Mouse (Mus musculus) thymus, postnatal 14 days (tissue): ENCODE measurements around the gene Pycr1.
A peak's percentile ranks its signal among the peaks of the same experiment; 100 is the strongest.
"Not testable (repeated sequence)": the region's sequence is repeated elsewhere in the genome, so short reads cannot be mapped to it uniquely, and the experiment has no call there.

Experiments
- DNase-seq: peaks from one replicate; pipeline ENCODE4 v3.0.0; 2021

Pycr1 gene

DNA sequence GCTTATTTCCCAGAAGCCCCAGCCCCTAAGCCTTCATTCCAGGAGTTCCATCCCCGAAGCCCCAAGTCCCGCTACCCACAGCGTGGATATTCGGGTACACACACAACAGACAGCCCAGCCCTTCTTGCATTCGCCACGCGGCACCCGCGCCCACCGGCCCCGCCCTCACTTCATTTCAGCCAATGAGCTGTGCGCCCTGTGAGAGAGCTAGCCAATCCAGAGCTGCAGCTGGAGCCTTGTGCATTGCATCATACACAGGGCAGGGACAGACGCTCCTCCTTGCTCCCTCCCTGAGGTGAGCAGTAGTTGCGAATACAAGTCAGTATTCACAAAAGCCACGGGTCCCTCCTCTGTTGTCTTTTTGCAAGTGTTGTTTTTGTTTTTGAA is at the start of gene Pycr1:
Gene Pycr1, minus strand, starts transcription at position 169 of the 387 bp plus-strand sequence.
- DNase-seq: peak; percentile 96

DNA sequence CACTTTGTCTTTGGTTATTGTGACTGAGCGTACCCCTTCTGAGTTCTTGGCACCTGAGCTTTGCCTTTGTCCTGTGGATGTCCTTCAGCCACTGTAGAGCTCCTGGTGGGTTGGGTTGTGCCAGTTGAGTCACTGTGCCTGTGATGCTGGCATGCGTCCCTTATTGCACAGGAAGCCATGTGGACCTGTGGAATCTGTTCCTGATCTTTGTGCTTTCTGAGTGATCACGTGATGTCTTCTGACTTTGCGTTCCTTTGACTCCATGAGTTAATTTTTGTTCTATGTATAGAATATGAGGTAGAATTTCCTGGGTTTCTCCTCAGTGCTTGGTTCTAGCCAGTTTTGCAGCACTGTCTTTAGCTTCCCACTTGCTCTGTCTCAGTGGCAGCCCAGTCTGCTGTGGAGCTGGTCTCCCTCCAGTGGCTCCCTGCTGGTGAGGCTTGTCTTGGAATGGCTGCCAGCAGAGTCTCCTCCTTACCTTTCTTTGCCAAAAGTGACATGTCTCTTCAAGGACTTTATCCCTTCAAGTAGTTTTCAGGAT is 49.0 kb upstream of the Pycr1 start:
- no peak for DNase-seq

GRCm38 (mm10) chr11:120689365-120689764 is 45.8 kb upstream of the Pycr1 start:
- DNase-seq: no peak

DNA sequence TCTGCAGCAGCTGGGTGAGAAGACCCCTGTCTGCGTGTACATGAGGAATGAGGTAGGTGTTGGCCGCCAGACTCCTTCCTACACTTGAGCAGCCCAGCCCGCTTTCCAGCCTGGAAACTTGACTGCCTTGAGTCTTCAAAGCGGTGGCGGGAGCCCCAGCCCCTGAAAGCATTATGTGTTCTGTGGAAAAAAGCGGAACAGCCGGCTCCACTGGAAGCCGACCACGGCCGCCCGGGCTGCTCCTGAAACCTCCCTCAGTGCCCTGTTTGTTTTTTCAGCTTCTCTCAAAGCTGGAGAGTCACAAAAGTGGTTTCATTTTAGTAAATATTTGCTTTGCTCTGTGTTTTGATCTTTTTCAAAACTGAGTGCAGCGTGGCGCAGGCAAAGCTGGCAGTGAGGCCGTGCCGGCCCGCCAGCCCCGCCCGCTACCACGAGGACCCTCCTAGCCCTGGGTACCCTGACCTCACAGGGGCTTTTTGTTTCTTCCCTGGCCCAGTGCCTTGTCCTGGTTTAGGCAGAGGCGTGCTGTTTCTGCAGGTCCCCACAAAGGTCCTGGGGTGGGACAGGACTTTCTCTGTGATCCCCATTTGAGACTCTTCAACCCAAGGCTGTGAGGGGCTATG is 43.2 kb upstream of the Pycr1 start:
- DNase-seq: no peak

GRCm38 (mm10) chr11:120684660-120685059 is 41.1 kb upstream of the Pycr1 start:
- no peak for DNase-seq

DNA sequence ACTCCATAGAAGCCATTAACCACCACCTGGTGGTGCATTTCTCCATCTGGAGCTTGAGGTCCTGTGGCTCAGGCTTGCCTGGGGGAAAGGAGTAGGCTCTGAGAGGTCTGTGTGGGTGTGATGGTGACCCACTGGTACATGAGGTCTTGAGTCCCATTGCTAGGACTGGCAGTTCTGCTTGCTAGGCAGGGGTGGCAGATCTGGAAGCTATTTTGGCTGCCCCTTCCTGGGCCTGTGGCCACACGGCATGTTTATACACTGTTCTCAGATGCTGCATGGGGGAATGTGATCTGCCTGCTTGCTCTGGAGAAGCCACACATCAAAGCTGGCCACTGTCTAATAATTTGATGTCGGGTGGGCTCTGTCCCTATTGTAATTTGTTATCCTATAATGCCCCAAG is 40.5 kb upstream of the Pycr1 start:
- no peak for DNase-seq

DNA sequence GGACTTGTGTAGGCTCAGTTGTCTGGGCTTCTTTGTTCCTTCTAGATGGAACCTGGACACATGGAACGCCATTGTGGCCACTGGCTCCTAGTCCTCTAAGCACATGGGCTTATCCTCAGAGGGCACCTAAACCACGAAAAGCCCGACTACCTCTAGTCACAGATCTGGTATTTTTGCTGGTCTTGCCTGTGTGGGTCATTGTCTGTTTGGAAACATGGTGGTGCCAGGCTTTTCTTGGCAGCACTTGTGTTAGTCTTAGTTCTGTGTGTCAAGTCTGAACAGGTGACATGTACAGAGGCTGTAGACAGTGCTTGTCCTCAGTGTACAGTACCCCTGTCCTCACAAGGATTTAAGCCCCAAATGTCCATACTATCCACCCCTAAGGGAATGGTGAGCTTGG is 40.0 kb upstream of the Pycr1 start:
- DNase-seq: no peak

DNA sequence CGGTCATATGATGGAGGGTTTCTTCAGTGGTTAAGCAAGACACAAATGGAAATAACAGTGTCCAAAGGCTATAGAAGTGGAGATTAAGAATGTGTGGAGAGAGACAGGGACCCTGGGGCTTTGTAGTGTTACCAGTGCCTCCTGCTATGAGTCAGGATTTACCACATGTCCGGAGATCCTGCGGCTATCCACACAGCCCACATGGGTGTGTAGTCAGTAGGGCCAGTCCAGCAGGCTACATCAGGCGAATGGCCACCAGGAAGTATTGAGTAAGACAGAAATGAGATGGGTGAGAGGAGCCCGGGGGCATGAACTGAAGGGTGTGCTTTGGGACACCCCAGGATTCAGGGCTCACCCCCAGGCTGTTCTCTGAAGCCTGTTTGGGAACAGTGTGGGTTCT is 39.1 kb upstream of the Pycr1 start:
- no peak for DNase-seq

GRCm38 (mm10) chr11:120679909-120680308 is 36.3 kb upstream of the Pycr1 start:
- peak; percentile 21 for DNase-seq

DNA sequence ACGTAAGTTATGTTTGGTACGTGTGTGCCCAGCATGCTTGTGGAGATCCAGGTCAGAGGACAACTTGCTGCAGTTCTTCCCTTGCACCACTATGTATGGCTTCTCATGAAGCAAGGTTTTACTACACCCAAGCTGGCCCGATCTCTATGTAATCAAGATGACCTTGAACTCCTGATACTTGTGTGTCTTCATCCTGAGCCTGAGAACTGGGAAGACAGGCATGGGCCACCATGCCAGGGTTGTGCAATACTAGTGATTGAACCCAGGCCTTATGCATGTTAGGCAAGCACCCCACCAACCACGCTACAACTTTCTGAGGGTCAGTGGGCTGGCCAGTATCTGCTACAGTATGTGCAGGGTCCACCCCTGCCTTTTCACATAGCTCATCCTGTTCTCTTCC is 33.4 kb upstream of the Pycr1 start:
- no peak for DNase-seq

GRCm38 (mm10) chr11:120675875-120676274 is 32.3 kb upstream of the Pycr1 start:
- DNase-seq: not testable (repeated sequence)

DNA sequence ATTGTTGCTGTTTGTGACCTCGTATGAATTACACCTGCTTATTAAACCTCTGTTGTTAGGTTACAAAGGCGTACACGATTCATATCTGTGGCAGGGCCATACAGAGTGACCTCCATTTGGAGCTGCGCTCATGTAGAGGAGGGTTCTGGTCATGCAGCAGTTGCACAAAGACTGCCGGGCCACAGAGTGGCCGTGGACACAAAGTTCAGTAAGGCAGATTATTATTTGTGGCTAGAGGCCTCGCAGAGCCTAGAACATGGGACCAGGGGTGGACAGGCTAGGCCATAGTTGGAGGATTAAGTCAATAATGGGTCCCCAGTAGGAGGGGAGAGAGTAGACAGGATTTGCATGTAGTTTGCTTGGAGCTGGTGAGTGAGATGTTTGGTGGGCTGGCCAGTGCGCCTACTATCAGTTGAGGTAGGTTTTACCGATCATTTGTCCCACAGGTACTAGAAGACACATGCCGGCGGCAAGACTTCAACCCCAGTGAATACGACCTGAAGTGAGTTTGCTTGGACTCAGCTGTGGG is 30.1 kb upstream of the Pycr1 start:
- DNase-seq: no peak

DNA sequence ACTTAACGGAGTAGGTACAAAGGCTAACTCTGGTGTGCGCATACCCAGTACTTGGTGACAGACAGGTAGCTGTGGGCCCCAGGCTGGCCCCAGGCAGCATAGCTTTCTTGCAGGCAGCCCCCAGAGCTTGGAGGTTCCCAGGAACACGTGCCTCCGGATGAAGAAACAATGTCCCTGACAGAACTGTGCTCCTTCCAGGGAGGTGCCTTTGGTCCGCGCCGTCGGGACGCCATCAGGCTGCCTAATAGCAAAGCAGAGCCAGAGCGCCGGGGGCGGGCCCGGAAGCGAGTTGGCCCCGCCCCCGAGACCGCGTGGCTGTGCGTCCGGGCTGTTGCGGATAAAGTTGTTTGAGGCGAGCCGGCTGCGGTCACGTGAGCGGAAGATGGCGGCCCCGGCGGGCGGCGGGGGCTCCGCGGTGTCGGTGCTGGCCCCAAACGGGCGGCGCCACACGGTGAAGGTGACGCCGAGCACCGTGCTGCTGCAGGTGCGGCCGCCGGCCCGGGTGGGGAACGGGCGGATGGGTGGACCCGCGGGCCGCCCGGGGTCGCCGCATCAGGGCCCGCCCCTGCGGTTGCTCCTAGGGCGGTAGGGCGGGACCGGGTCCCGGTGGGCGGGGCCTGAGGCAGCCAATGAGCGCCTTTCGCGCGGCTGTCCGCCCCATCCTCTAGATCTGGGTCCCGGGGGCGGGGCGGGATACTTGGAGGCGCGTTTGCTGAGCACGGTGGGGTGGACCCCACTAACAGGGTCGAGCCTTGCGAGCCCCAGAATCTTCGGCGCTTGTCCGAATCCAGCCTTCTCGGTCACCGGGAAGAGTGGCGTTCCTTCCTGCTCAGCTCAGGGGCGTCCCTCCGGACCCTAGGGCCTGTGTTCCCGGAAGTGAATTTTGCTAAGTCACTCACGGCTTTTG is 29.4 kb upstream of the Pycr1 start, which contains the start of gene Aspscr1:
Gene Aspscr1, plus strand, starts transcription at position 287 of the 907 bp plus-strand sequence.
- peak; percentile 98 for DNase-seq

- DNase-seq: no peak
Observed at GRCm38 (mm10) chr11:120666617-120667016, 23.0 kb upstream of the Pycr1 start.

DNA sequence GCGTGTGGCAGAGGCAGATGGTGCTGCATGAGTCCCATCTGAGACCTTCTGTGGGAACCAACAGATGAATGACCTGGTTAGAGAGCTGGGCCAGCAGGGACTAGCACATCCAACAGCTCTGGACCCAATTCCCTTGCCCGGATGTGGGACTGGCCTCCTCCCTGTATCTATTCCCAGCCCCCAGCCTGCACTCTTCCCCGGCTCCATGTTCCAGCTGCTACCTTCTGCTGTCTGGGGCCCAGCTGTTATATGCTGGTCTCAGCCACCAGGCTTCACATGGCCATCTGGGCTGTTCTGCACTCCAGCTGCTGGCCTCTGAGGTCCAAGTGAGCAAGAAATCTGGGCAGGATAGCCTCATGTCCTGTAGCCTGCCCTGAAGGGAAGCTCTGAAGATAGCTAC is 21.8 kb upstream of the Pycr1 start:
- no peak for DNase-seq

DNA sequence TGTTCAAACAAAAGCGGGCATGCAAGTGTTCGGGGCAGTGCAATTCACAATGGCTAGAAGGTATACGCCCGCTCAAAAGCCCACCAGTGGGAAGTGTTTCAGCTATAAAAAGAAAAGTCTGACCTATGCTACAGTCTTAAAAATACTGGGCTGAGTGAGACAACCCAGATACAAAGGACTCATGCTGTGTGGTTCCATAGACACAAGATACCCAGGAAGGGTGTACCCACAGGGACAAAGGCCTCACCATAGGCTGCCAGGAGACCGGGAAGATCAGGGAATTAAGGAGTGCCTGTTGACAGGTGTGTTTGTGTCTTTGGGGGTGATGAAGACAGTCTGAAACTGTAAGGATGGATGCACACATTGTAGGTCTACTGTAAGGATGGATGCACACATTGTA is 20.1 kb upstream of the Pycr1 start:
- no peak for DNase-seq

- no peak for DNase-seq
Observed at GRCm38 (mm10) chr11:120662759-120663158, 19.2 kb upstream of the Pycr1 start.

DNA sequence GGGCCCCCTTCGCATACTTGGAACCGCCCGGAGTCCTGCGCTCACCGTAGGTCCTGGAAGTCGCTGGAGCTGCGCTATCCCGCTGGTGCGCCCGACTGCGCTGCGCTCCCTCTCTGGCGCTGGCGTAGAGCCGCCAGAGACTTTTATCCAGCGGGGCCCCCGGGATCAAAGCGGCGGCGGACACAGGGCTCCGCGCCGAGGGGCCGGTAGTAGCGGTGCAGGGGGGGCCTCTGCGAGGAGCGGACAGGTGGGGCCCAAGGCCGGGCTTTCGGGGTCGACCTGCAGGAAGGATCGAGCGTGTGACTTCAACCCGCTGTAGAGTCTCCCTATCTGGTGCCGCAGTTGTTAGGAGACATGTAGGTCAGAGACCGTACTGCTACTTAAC is 17.5 kb upstream of the Pycr1 start, which contains the start of gene Notum:
Gene Notum, minus strand, starts transcription at position 100 of the 385 bp plus-strand sequence.
- no peak for DNase-seq

DNA sequence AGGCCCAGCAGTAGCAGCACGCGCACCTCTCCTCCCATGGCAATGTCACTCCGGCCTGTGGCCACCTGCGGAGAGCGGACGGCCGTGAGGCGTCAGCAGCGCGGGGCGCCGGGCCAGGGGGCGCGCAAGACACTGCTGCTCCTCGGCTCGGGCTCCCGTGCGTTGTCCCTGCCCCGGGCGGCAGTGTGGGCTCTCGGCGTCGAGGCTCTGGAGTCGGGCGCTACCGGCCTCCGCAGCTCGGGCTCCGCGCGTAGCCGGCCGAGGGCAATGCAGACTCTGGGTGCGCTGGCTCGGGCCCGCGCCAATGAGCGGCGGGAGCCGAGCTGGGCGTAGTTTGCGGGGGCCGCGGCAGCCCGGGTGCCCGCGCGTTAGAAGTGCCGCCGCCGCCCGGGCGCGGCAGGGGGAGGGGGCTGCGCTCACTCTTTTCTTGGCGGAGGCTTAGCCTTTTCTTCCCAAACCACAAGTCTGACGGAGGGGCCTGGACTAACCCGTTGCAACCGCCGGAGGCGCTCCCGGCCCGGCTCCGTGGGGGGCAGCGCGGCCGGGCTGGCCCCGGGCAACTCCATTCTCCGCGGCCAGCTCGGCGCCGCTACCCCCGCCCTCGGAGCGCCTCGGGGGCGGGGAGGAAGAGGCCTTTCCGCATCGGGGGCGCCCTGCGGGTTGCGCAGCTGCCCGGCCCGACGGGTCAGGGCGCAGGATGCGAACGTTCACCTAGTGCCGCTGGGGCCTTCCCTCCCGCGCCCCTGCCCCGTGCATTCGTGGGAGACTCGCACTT is 16.9 kb upstream of the Pycr1 start:
- DNase-seq: peak; percentile 25

DNA sequence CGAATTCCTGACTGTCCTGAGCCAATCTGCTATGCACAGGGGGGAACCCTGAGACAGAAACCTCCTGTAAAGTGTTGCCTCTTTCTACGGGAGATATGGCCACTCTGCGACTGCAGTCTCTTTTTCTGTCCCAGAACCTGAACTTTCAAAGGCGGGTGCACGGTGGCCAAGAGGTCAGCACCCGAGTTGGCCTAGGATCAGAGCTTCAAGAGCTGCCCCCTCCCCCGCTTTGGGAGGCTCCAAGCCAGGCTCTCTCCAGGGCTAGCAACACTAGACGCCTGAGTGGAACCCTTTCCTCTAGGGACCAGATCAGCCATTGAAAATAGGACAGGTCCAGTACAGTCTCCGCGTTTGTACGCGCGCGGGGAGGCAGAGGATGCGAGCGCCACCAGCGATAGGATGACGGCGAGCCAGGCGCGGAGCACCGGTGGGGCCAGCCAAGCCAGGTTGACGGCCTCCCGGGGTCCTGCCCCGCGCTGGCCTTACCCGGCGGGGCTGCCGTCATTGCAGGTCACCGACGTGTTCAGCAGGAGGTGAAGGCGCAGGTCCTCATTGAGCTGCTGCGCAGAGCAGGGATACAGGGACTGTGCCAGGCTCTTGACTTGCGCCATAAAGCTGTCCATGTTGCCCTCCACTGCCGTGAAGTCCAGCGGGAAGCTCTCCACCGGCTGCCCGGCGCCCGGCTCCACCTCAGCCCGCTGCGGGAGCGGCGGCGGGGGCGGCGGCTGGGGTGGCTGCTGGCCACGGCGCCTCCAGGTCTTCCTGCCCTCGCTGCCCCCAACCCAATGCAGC is 16.1 kb upstream of the Pycr1 start:
- peak; percentile 6 for DNase-seq

GRCm38 (mm10) chr11:120658876-120659410 is 15.4 kb upstream of the Pycr1 start:
- peak; percentile 89 for DNase-seq

DNA sequence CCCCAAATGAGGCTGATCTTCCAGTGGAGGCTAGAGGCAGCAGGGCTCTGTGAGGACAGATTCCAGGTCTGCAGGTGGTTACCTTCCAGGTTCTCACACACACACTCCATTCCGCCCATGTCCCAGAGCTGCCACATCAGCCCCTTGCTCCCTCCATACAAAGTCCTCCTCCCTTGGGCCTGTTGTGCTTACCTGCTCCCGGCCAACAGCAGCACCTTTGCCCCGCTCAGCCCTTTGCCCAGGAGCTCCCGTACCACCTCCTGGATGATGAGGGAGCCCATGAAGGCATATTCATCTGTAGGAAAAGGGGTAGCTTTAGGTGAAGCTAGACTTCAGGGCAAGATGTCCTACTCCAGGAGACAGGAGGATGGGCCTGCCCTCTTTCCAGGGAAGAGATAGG is 13.7 kb upstream of the Pycr1 start:
- DNase-seq: no peak
